Mouse (Mus musculus): Measurements from ENCODE around the gene Ccdc122.

DNA sequence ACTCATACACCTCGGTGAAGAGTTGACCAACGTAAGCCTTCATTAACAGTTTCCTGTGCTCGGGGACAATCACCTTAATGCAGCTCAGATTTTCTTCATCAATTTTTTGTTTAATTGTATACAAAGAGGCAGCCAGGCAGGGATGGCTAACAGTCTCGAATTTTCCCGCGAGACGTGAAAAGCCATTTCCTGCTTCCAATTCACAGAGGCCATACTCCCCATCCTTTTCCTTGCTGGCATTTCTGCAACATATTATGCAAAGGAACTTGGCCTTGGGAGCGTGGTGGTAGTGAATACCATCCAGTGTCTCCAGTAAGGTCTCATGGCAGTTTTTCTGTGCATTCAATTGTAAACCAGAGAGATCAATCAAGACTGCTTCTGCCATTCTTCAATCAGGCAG lies 1.6 kb upstream of the Ccdc122 start:
- no peak for TF ChIP-seq POLR2A (IDR thresholded peaks at IDR 0.05; ENCODE audit: low read depth, low read length)
- no peak for TF ChIP-seq CTCF (conservative IDR thresholded peaks at IDR 0.05; ENCODE audit: insufficient read depth, insufficient read length, low read depth, low read length)

Data from kidney, adult 2 months (tissue).